Comparison of ENCODE assay signal across 7 mouse cellular contexts in the genomic region with DNA sequence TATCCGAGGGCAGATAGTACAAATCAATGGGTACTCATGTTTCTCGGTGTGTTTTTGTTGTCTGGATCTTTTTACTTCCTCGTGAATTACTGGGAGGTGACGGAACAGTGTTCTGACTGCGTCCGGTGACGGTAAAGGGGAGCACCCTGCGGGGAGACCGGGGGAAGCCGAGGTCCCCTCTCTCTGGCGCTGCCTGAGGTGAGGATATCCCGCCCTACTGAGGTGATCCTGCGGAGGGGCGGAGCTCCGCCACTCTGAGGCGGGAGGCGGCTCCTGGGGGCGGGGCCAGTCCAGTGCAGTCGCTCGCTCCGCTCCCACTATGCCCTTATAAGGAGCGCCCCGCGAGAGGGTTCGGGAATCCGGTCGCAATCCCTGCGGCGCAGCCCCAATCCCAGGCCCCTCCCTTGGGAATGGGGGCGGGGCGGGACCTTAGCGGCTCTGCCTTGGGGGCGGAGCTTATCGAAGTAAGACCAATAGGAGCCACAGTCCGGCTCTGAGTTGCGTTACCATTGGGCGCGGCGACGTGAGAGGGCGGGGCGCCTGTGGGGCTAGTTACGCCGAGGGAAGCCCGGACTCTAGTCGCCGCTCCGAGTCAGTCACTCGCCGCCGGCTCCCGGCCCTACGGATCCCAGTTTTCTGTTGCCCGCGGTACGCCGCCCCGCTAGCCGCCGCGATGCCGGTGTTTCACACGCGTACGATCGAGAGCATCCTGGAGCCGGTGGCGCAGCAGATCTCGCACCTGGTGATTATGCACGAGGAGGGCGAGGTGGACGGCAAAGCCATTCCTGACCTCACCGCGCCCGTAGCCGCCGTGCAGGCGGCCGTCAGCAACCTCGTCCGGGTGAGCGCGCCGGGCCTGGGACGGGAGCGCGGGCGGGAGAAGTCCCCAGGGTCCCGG. TPM values are rescaled to one million over a fixed set of nuclear protein-coding genes. Genes with fewer than 3 reads are reported as not detected.
DNase-seq lines count a peak whose midpoint lies in the region; ATAC-seq lines count a peak whose summit lies in the region.

A gene (plus strand): TSS at position 551 of the 898 bp plus-strand sequence.

- peak within 1 kb of the TSS; percentile 93 for H3K27ac ChIP-seq in intestine, embryonic 15.5 days
- peak within 1 kb of the TSS; percentile 87 for H3K27ac ChIP-seq in midbrain, embryonic 10.5 days (replicated peaks)

- intact Hi-C loops in gastrocnemius, postnatal 36 days (cut with DNase I), result loop anchor here (5.0 kb wide), 1 partner anchor 63 kb away; no protein-coding TSS in a partner anchor
- intact Hi-C loops in left cerebral cortex, postnatal 25 days (cut with DNase I), result loop anchor here (5.0 kb wide), 1 partner anchor 63 kb away; no protein-coding TSS in a partner anchor

- H3K36me3 ChIP-seq in intestine, embryonic 15.5 days, result no peaks in the 10 kb centered on the region
- no peaks in the 10 kb centered on the region for H3K36me3 ChIP-seq in midbrain, embryonic 10.5 days

- H3K4me3 ChIP-seq in intestine, embryonic 15.5 days (replicated peaks), result peak within 1 kb of the TSS; percentile 94
- H3K4me3 ChIP-seq in midbrain, embryonic 10.5 days, result peak within 1 kb of the TSS; percentile 85

- no peaks in the 10 kb centered on the region for H3K9me3 ChIP-seq in intestine, embryonic 15.5 days
- no peaks in the 10 kb centered on the region for H3K9me3 ChIP-seq in midbrain, embryonic 10.5 days (replicated peaks)

- peaks cover 10% of the 10 kb centered on the region; the same call in 1 of the 2 replicates for H3K4me1 ChIP-seq in intestine, embryonic 15.5 days (replicated peaks)
- peaks cover 23% of the 10 kb centered on the region for H3K4me1 ChIP-seq in midbrain, embryonic 10.5 days

- peak within 1 kb of the TSS; percentile 91 for H3K9ac ChIP-seq in intestine, embryonic 15.5 days

- WGBS in intestine, embryonic 15.5 days, result under 1% methylated on average over 89 of the region's 89 CpGs
- under 1% methylated on average over 89 of the region's 89 CpGs for WGBS in midbrain, embryonic 10.5 days

- DNase-seq in adrenal gland, adult 2 months, result peak; percentile 100
- DNase-seq in embryo, embryonic 11.5 days (ENCODE audit: low read depth, low spot score), result peak; percentile 99
- DNase-seq in gastrocnemius, postnatal 36 days, result peak; percentile 98 to 99
- peak; percentile 97 to 99 for DNase-seq in left cerebral cortex, postnatal 25 days (ENCODE audit: low spot score in 2 of 2)
- peak; percentile 100 for DNase-seq in midbrain, embryonic 10.5 days (ENCODE audit: low spot score)
- peak; percentile 99 for DNase-seq in right cerebral cortex, postnatal 4 days

- no peaks in the 10 kb centered on the region for H3K27me3 ChIP-seq in intestine, embryonic 15.5 days (replicated peaks)
- 0 out of 2 replicates have a peak, but pooled peaks cover 7% of the 10 kb centered on the region for H3K27me3 ChIP-seq in midbrain, embryonic 10.5 days (ENCODE audit: low read depth, poor library complexity, severe bottlenecking)

- peak; percentile 99 for ATAC-seq in intestine, embryonic 15.5 days

- H3K4me2 ChIP-seq in intestine, embryonic 15.5 days (replicated peaks), result peak within 1 kb of the TSS; percentile 68

RNA-seq across cellular contexts. Expression of the gene that starts here (rescaled TPM):
- 100 to 1,000 TPM in 1 of 2 experiments, 10 to 100 TPM in 1; 69.9 to 122 TPM for total RNA-seq in adrenal gland, adult 2 months (2021)
- 31.1 and 36.4 TPM in 2 replicates for polyA plus RNA-seq in adrenal gland, adult 2 months (2012; rRNA removed)
- total RNA-seq in gastrocnemius, postnatal 36 days (2021), result 10 to 100 TPM; 70.9 to 91.6 TPM
- 56.9 and 59.2 TPM in 2 replicates for polyA plus RNA-seq in intestine, embryonic 15.5 days (2015; fragmentation: Nextera tagmentation; extraction: Ambion mirVana)
- 10 to 100 TPM; 24.0 to 24.7 TPM for total RNA-seq in left cerebral cortex, postnatal 25 days (2021)
- polyA plus RNA-seq in midbrain, embryonic 10.5 days (2016; fragmentation: Nextera tagmentation; extraction: Ambion mirVana), result 29.6 and 30.1 TPM in 2 replicates

Comparison
In these comparisons a context has a peak if more than half of its experiments do, and no peak if none do; other contexts are left out.
1. Peak in every context shown above with its lines: DNase-seq, ATAC-seq, H3K4me3 ChIP-seq and H3K27ac ChIP-seq.